Mouse (Mus musculus): Measurements from ENCODE around the gene Gstm1.

- no peak for TF ChIP-seq CTCF (IDR thresholded peaks at IDR 0.05; ENCODE audit: borderline replicate concordance, control insufficient read depth, extremely low read depth, insufficient read depth, low read length, poor library complexity)
- TF ChIP-seq POLR2A (IDR thresholded peaks at IDR 0.05; ENCODE audit: control insufficient read depth, extremely low read depth, insufficient read depth, low read length, poor library complexity) = no peak
Measured at GRCm38 (mm10) chr3:108062648-108063047, 44.9 kb upstream of the Gstm1 start.

Data from thymus, adult 2 months (tissue).